8 mouse cellular contexts compared by ENCODE assay signal in genomic region chr3:96500691-96501265, GRCm38 (mm10). TPM values are rescaled to one million over a fixed set of nuclear protein-coding genes. Genes with fewer than 3 reads are reported as not detected.
DNase-seq lines count a peak whose midpoint lies in the region; ATAC-seq and TF ChIP-seq lines count a peak whose summit lies in the region.

No protein-coding gene starts in this region.

- no peaks in the 10 kb centered on the region for H3K27me3 ChIP-seq in embryonic facial prominence, embryonic 14.5 days (replicated peaks; ENCODE audit: control insufficient read depth, insufficient read depth, low read length)
- H3K27me3 ChIP-seq in limb, embryonic 14.5 days (ENCODE audit: control insufficient read depth, insufficient read depth, low read length) = no peaks in the 10 kb centered on the region
- no peaks in the 10 kb centered on the region for H3K27me3 ChIP-seq in midbrain, embryonic 16.5 days (ENCODE audit: control insufficient read depth, insufficient read depth, low read depth, low read length)
- H3K27me3 ChIP-seq in spleen, adult 2 months (ENCODE audit: control insufficient read depth, insufficient read depth, low read length) = no peaks in the 10 kb centered on the region

- H3K4me2 ChIP-seq in embryonic facial prominence, embryonic 14.5 days (ENCODE audit: low read depth, low read length) = peak overlapping the region; percentile 76
- H3K4me2 ChIP-seq in limb, embryonic 14.5 days (replicated peaks; ENCODE audit: low read depth, low read length, severe bottlenecking) = peak overlapping the region; percentile 82
- H3K4me2 ChIP-seq in midbrain, embryonic 16.5 days (ENCODE audit: low read length) = peak overlapping the region; percentile 52

- no peaks in the 10 kb centered on the region; the same call in 1 of the 2 replicates for H3K4me1 ChIP-seq in bone marrow, adult 2 months (ENCODE audit: control insufficient read depth, insufficient read depth, low read length)
- H3K4me1 ChIP-seq in embryonic facial prominence, embryonic 14.5 days (ENCODE audit: control insufficient read depth, insufficient read depth, low read length) = no peaks in the 10 kb centered on the region
- H3K4me1 ChIP-seq in limb, embryonic 14.5 days (ENCODE audit: control insufficient read depth, insufficient read depth, low read length) = no peaks in the 10 kb centered on the region; the same call in 1 of the 2 replicates
- peaks cover 4% of the 10 kb centered on the region for H3K4me1 ChIP-seq in midbrain, embryonic 16.5 days (ENCODE audit: control insufficient read depth, insufficient read depth, low read length)
- peaks cover 3% of the 10 kb centered on the region; the same call in 1 of the 2 replicates for H3K4me1 ChIP-seq in spleen, adult 2 months (ENCODE audit: control insufficient read depth, insufficient read depth, insufficient read length)

- H3K27ac ChIP-seq in bone marrow, adult 2 months (ENCODE audit: control insufficient read depth, insufficient read depth, low read depth, low read length, poor library complexity) = peak overlapping the region; percentile 91
- H3K27ac ChIP-seq in embryonic facial prominence, embryonic 14.5 days (replicated peaks; ENCODE audit: low read depth, low read length) = peak overlapping the region; percentile 93
- H3K27ac ChIP-seq in limb, embryonic 14.5 days (replicated peaks; ENCODE audit: low read depth, low read length) = peak overlapping the region; percentile 85
- peak overlapping the region; percentile 66 for H3K27ac ChIP-seq in midbrain, embryonic 16.5 days (ENCODE audit: low read length)
- peak overlapping the region; percentile 93 for H3K27ac ChIP-seq in spleen, adult 2 months (ENCODE audit: insufficient read depth, low read length)

- H3K36me3 ChIP-seq in embryonic facial prominence, embryonic 14.5 days (ENCODE audit: control insufficient read depth, insufficient read depth, low read length) = no peaks in the 10 kb centered on the region
- H3K36me3 ChIP-seq in limb, embryonic 14.5 days (ENCODE audit: control insufficient read depth, insufficient read depth, low read length) = no peaks in the 10 kb centered on the region
- H3K36me3 ChIP-seq in midbrain, embryonic 16.5 days (ENCODE audit: control insufficient read depth, insufficient read depth, low read length) = no peaks in the 10 kb centered on the region
- H3K36me3 ChIP-seq in spleen, adult 2 months (ENCODE audit: control insufficient read depth, insufficient read depth, low read length) = no peaks in the 10 kb centered on the region

- DNase-seq in 416B (ENCODE audit: low read depth) = peak; percentile 98
- peak; percentile 92 for DNase-seq in embryonic facial prominence, embryonic 14.5 days (ENCODE audit: low spot score)
- DNase-seq in heart, adult 8-10 months (ENCODE audit: low spot score) = peak; percentile 96
- peak; percentile 92 for DNase-seq in kidney, adult 9 months
- DNase-seq in limb, embryonic 14.5 days (ENCODE audit: low spot score) = peak; percentile 90
- peak; percentile 73 to 78 for DNase-seq in spleen, adult 2 months (ENCODE audit: low read depth in 1 of 2, low spot score in 2 of 2)

- ATAC-seq in embryonic facial prominence, embryonic 14.5 days (ENCODE audit: low read depth) = peak; percentile 78
- ATAC-seq in limb, embryonic 14.5 days (ENCODE audit: low FRiP score, low read depth) = peak; percentile 80
- ATAC-seq in midbrain, embryonic 16.5 days = peak; percentile 81

- no peak for TF ChIP-seq POLR2A in bone marrow, adult 2 months (IDR thresholded peaks at IDR 0.05; ENCODE audit: borderline replicate concordance, control insufficient read depth, low read depth, low read length)
- TF ChIP-seq POLR2A in limb, embryonic 14.5 days (IDR thresholded peaks at IDR 0.05; ENCODE audit: borderline replicate concordance, extremely low read depth, insufficient read depth, insufficient read length) = no peak
- no peak for TF ChIP-seq POLR2A in spleen, adult 2 months (IDR thresholded peaks at IDR 0.05; ENCODE audit: low read depth, low read length)

- TF ChIP-seq CTCF in bone marrow, adult 2 months (IDR thresholded peaks at IDR 0.05; ENCODE audit: control insufficient read depth, insufficient read depth, low read length) = no peak
- TF ChIP-seq CTCF in spleen, adult 2 months (IDR thresholded peaks at IDR 0.05; ENCODE audit: extremely low read depth, insufficient read depth, insufficient read length, insufficient replicate concordance) = no peak

- no peaks in the 10 kb centered on the region for H3K9me3 ChIP-seq in embryonic facial prominence, embryonic 14.5 days (ENCODE audit: control insufficient read depth, low read length)
- H3K9me3 ChIP-seq in limb, embryonic 14.5 days (ENCODE audit: control insufficient read depth, low read length) = no peaks in the 10 kb centered on the region
- no peaks in the 10 kb centered on the region for H3K9me3 ChIP-seq in midbrain, embryonic 16.5 days (replicated peaks; ENCODE audit: control insufficient read depth, low read length, poor library complexity, severe bottlenecking)

- H3K4me3 ChIP-seq in bone marrow, adult 2 months (replicated peaks; ENCODE audit: control insufficient read depth, low read depth, low read length) = peak overlapping the region; percentile 93
- H3K4me3 ChIP-seq in embryonic facial prominence, embryonic 14.5 days (ENCODE audit: low read depth, low read length) = peak overlapping the region; percentile 76
- H3K4me3 ChIP-seq in limb, embryonic 14.5 days (replicated peaks; ENCODE audit: low read length) = peak overlapping the region; percentile 51
- H3K4me3 ChIP-seq in midbrain, embryonic 16.5 days (ENCODE audit: low read depth, low read length) = peak overlapping the region; percentile 53
- H3K4me3 ChIP-seq in spleen, adult 2 months (ENCODE audit: extremely low read depth, insufficient read depth, insufficient read length) = peak overlapping the region; percentile 76

- H3K9ac ChIP-seq in embryonic facial prominence, embryonic 14.5 days (ENCODE audit: low read depth, low read length) = peak overlapping the region; percentile 80
- H3K9ac ChIP-seq in limb, embryonic 14.5 days (ENCODE audit: low read depth, low read length, severe bottlenecking) = peak overlapping the region; percentile 72
- H3K9ac ChIP-seq in midbrain, embryonic 16.5 days (ENCODE audit: low read depth, low read length) = peak overlapping the region; percentile 62

- WGBS in bone marrow, adult 2 months = under 1% methylated on average over 19 of the region's 19 CpGs
- WGBS in embryonic facial prominence, embryonic 14.5 days = under 1% methylated on average over 19 of the region's 19 CpGs
- whole genome bisulfite sequencing in limb, embryonic 14.5 days = 0% methylated on average over 19 of the region's 19 CpGs
- whole genome bisulfite sequencing in midbrain, embryonic 16.5 days = under 1% methylated on average over 19 of the region's 19 CpGs
- under 1% methylated on average over 19 of the region's 19 CpGs for WGBS in spleen, adult 2 months

RNA-seq across cellular contexts. Expression of gene Hfe2, which starts 24.2 kb away (rescaled TPM):
- polyA plus RNA-seq in bone marrow, adult 2 months (2011; ENCODE audit: insufficient read depth, insufficient read length, low replicate concordance, missing spikeins) = 0.75 TPM in 1 of 2 replicates, not detected in the other
- 28.3 and 36.4 TPM in 2 replicates for polyA plus RNA-seq in embryonic facial prominence, embryonic 14.5 days (2014; fragmentation: Nextera tagmentation; extraction: Ambion mirVana)
- total RNA-seq in heart, adult 8-10 months (2022) = 100 to 1,000 TPM; 271 to 333 (median 312) TPM
- polyA plus RNA-seq in limb, embryonic 14.5 days (2012; rRNA removed) = 21.4 and 26.7 TPM in 2 replicates
- 14.6 and 20.5 TPM in 2 replicates for polyA plus RNA-seq in limb, embryonic 14.5 days (2014; fragmentation: Nextera tagmentation; extraction: Ambion mirVana)
- polyA plus RNA-seq in midbrain, embryonic 16.5 days (2015; fragmentation: Nextera tagmentation; extraction: Ambion mirVana) = 1.8 and 2.4 TPM in 2 replicates
- 0.18 and 0.32 TPM in 2 replicates for polyA plus RNA-seq in spleen, adult 2 months (2012; rRNA removed)

RNA-seq across cellular contexts. Expression of gene BC107364, which starts 48.7 kb away (rescaled TPM):
- not detected in 2 replicates for polyA plus RNA-seq in bone marrow, adult 2 months (2011; ENCODE audit: insufficient read depth, insufficient read length, low replicate concordance, missing spikeins)
- polyA plus RNA-seq in embryonic facial prominence, embryonic 14.5 days (2014; fragmentation: Nextera tagmentation; extraction: Ambion mirVana) = not detected in 2 replicates
- not detected for total RNA-seq in heart, adult 8-10 months (2022)
- 0.10 TPM in 1 of 2 replicates, not detected in the other for polyA plus RNA-seq in limb, embryonic 14.5 days (2012; rRNA removed)
- polyA plus RNA-seq in limb, embryonic 14.5 days (2014; fragmentation: Nextera tagmentation; extraction: Ambion mirVana) = 0.40 TPM in 1 of 2 replicates, not detected in the other
- polyA plus RNA-seq in midbrain, embryonic 16.5 days (2015; fragmentation: Nextera tagmentation; extraction: Ambion mirVana) = not detected in 2 replicates
- not detected in 2 replicates for polyA plus RNA-seq in spleen, adult 2 months (2012; rRNA removed)

RNA-seq across cellular contexts. Expression of gene Txnip, which starts 57.0 kb away (rescaled TPM):
- 104 and 163 TPM in 2 replicates for polyA plus RNA-seq in bone marrow, adult 2 months (2011; ENCODE audit: insufficient read depth, insufficient read length, low replicate concordance, missing spikeins)
- 160 and 166 TPM in 2 replicates for polyA plus RNA-seq in embryonic facial prominence, embryonic 14.5 days (2014; fragmentation: Nextera tagmentation; extraction: Ambion mirVana)
- total RNA-seq in heart, adult 8-10 months (2022) = 100 to 1,000 TPM; 346 to 908 (median 654) TPM
- polyA plus RNA-seq in limb, embryonic 14.5 days (2012; rRNA removed) = 211 and 272 TPM in 2 replicates
- 167 and 172 TPM in 2 replicates for polyA plus RNA-seq in limb, embryonic 14.5 days (2014; fragmentation: Nextera tagmentation; extraction: Ambion mirVana)
- polyA plus RNA-seq in midbrain, embryonic 16.5 days (2015; fragmentation: Nextera tagmentation; extraction: Ambion mirVana) = 41.5 and 43.5 TPM in 2 replicates
- 423 and 439 TPM in 2 replicates for polyA plus RNA-seq in spleen, adult 2 months (2012; rRNA removed)

Comparison
In these comparisons a context has a peak if more than half of its experiments do, and no peak if none do; other contexts are left out.
1. Peak in every context shown above with its lines: DNase-seq, ATAC-seq, H3K4me3 ChIP-seq and H3K27ac ChIP-seq.